Mouse (Mus musculus): ENCODE results near the gene Mlh3. TPM values are rescaled to one million over a fixed set of nuclear protein-coding genes. Genes with fewer than 3 reads are reported as not detected.

Gene Mlh3
- total RNA-seq, 2 experiments from 2014 or later = 19.3 to 19.9 TPM

- TF ChIP-seq CTCF (conservative IDR thresholded peaks at IDR 0.05) = no peak
- Histone ChIP-seq H3K4me3 (no peak overlapping the region), H3K27ac (no peak overlapping the region)
- DNase-seq (ENCODE audit: low spot score in 2 of 2) = no peak
Measured at GRCm38 (mm10) chr12:85190290-85190689, 80.1 kb downstream of the Mlh3 start.

- H3K27ac ChIP-seq = no peak overlapping the region
- TF ChIP-seq CTCF (conservative IDR thresholded peaks at IDR 0.05) = no peak
- no peak for DNase-seq (ENCODE audit: low spot score in 2 of 2)
- H3K4me3 ChIP-seq = no peak overlapping the region
Measured at GRCm38 (mm10) chr12:85186361-85186760, 84.0 kb downstream of the Mlh3 start.

- no peak overlapping the region for H3K27ac ChIP-seq
- no peak for DNase-seq (ENCODE audit: low spot score in 2 of 2)
- TF ChIP-seq CTCF (conservative IDR thresholded peaks at IDR 0.05) = no peak
- H3K4me3 ChIP-seq = no peak overlapping the region
Measured at GRCm38 (mm10) chr12:85185810-85186209, 84.6 kb downstream of the Mlh3 start.

Small RNAs within 50 kb of the gene (microRNA-seq; reads per million reads assigned to microRNA genes)
- gene Mir6938 = 0.18 to 1.6 reads per million in 2 experiments

Other genes starting within 250 kb of the Mlh3 start
- 1 to 10 TPM; 2.0 to 2.2 TPM for gene Prox2, start 159.8 kb downstream of the Mlh3 start, total RNA-seq (2021)
- 100 to 1,000 TPM; 145 to 155 TPM for gene Dlst, start 159.8 kb downstream of the Mlh3 start, total RNA-seq (2021)
- gene Rps6kl1, start 119.3 kb downstream of the Mlh3 start, total RNA-seq (2021) = 10 to 100 TPM; 39.0 to 40.0 TPM
- 1 to 10 TPM; 4.7 to 5.2 TPM for gene Pgf, start 92.8 kb downstream of the Mlh3 start, total RNA-seq (2021)
- gene Eif2b2, start 51.1 kb downstream of the Mlh3 start, total RNA-seq (2021) = 10 to 100 TPM; 63.5 to 65.3 TPM
- 10 to 100 TPM; 26.9 to 31.7 TPM for gene Acyp1, start 17.8 kb upstream of the Mlh3 start, total RNA-seq (2021)
- gene Zc2hc1c, start 18.0 kb upstream of the Mlh3 start, total RNA-seq (2021) = 1 to 10 TPM; 1.2 to 1.3 TPM
- 10 to 100 TPM; 34.2 to 35.5 TPM for gene Nek9, start 68.8 kb upstream of the Mlh3 start, total RNA-seq (2021)
- 100 to 1,000 TPM; 156 to 166 TPM for gene Tmed10, start 104.2 kb upstream of the Mlh3 start, total RNA-seq (2021)
- gene Fos, start 203.3 kb upstream of the Mlh3 start, total RNA-seq (2021) = 10 to 100 TPM in 1 of 2 experiments, 1 to 10 TPM in 1; 8.9 to 13.7 TPM